In genomic region chr1:177525141-177525540, GRCm38 (mm10) we compare ENCODE assay signal across 18 mouse cellular contexts.
"Had no signal": no experiment of that assay in that cellular context is flagged by ENCODE, and none has a peak within 500 bp of the region (broad histone marks: within the 10 kb centered on the region; RNA-seq: fewer than 3 reads in every experiment).

No protein-coding gene starts in this region.

- H3K4me2 ChIP-seq: lung, embryonic 15.5 days; midbrain, embryonic 11.5 days; midbrain, embryonic 13.5 days; midbrain, embryonic 15.5 days; neural tube, embryonic 12.5 days; stomach, embryonic 15.5 days had no signal

- H3K27ac ChIP-seq: lung, embryonic 15.5 days; macrophage; midbrain, embryonic 13.5 days; midbrain, embryonic 15.5 days; neural tube, embryonic 12.5 days; stomach, embryonic 15.5 days; stomach, postnatal 0 days had no signal

- ATAC-seq: liver, postnatal 0 days; lung, postnatal 0 days; midbrain, embryonic 13.5 days; midbrain, embryonic 15.5 days had no signal

- H3K36me3 ChIP-seq: lung, embryonic 15.5 days; midbrain, embryonic 13.5 days; midbrain, embryonic 15.5 days; neural tube, embryonic 12.5 days; stomach, embryonic 15.5 days had no signal

- H3K4me1 ChIP-seq: lung, embryonic 15.5 days; megakaryocyte, embryonic 14.5 days; midbrain, embryonic 13.5 days; midbrain, embryonic 15.5 days; neural tube, embryonic 12.5 days; stomach, embryonic 15.5 days had no signal

- H3K9me3 ChIP-seq: lung, embryonic 15.5 days; megakaryocyte, embryonic 14.5 days; midbrain, embryonic 13.5 days; midbrain, embryonic 15.5 days; neural tube, embryonic 12.5 days; stomach, embryonic 15.5 days had no signal

- H3K27me3 ChIP-seq: lung, embryonic 15.5 days; megakaryocyte, embryonic 14.5 days; midbrain, embryonic 13.5 days; midbrain, embryonic 15.5 days; neural tube, embryonic 12.5 days; stomach, embryonic 15.5 days had no signal

- H3K4me3 ChIP-seq: lung, embryonic 15.5 days; megakaryocyte, embryonic 14.5 days; midbrain, embryonic 13.5 days; midbrain, embryonic 15.5 days; neural tube, embryonic 12.5 days; stomach, embryonic 15.5 days had no signal

- H3K9ac ChIP-seq: liver, postnatal 0 days; lung, embryonic 15.5 days; midbrain, embryonic 13.5 days; midbrain, embryonic 15.5 days; neural tube, embryonic 12.5 days; stomach, embryonic 15.5 days had no signal

- DNase-seq: liver, postnatal 0 days; lung, adult 2 months; lung, postnatal 14 days; lung, postnatal 36 days; right cerebral cortex, postnatal 14 days; thymus, adult 2 months; thymus, postnatal 14 days; thymus, postnatal 36 days had no signal
